Mouse (Mus musculus): ENCODE measurements around the gene Dhrs1.

DNA sequence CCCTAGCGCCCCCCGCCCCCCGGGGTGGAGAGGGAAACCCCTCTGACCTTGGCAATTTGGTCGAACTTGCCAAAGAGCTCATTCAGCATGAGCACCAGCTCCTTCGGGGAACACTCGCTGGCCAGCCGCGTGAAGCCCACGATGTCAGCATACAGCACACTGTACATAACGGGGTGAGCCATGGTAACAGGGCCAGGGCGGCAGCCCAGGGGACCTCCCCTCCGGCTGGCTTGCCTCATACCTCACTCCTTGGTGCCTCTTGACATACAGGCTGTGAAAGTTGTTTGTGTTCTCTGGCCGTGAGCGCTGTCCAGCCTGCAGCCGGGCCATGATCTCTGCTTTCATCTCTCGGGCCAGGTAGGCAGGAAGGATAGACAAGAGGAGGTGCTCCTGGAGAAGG is 34.2 kb upstream of the Dhrs1 start:
- no peak for TF ChIP-seq CTCF (IDR thresholded peaks at IDR 0.05; ENCODE audit: borderline replicate concordance, extremely low read depth, insufficient read depth, insufficient read length)
- TF ChIP-seq POLR2A (IDR thresholded peaks at IDR 0.05; ENCODE audit: borderline replicate concordance, extremely low read depth, insufficient read depth, insufficient read length, poor library complexity, severe bottlenecking) = no peak
